Mouse (Mus musculus) midbrain, postnatal 0 days (tissue): Measurements from ENCODE around the gene 1700022I11Rik. TPM values are rescaled to one million over a fixed set of nuclear protein-coding genes. Genes with fewer than 3 reads are reported as not detected.

Source experiments
- ATAC-seq: fragments of 200-750 bp; cut with Nextera tagmentation; 2 replicates; pipeline ENCODE4 v1.8.0; 2017; ENCODE audit warnings: moderate number of reproducible peaks, mild to moderate bottlenecking, moderate TSS enrichment, moderate library complexity; ENCODE audit not compliant: low FRiP score
- DNase-seq: peaks from one replicate; pipeline ENCODE4 v3.0.0-alpha.2; 2015; ENCODE audit warnings: low spot score
- H3K27ac ChIP-seq: fragments of 300-500 bp; sonication (generic); 2 replicates; pipeline ENCODE4 v1.5.1; 2014; ENCODE audit warnings: low read depth, mild to moderate bottlenecking, low read length, mixed read lengths
- H3K27me3 ChIP-seq: fragments of 300-500 bp; sonication (generic); 2 replicates; pipeline ENCODE4 v1.6.1; 2014; ENCODE audit warnings: low read length, control low read depth, mixed read lengths; ENCODE audit not compliant: insufficient read depth
- H3K36me3 ChIP-seq: fragments of 300-500 bp; sonication (generic); 2 replicates; pipeline ENCODE4 v1.6.1; 2014; ENCODE audit warnings: low read length, control low read depth, mixed read lengths; ENCODE audit not compliant: insufficient read depth
- H3K4me1 ChIP-seq: fragments of 300-500 bp; sonication (generic); 2 replicates; pipeline ENCODE4 v1.6.1; 2014; ENCODE audit warnings: mild to moderate bottlenecking, control low read depth, antibody characterized with exemption, low read length, mixed read lengths; ENCODE audit not compliant: insufficient read depth
- H3K4me2 ChIP-seq: fragments of 300-500 bp; sonication (generic); 2 replicates; pipeline ENCODE4 v1.6.1; 2014; ENCODE audit warnings: low read depth, mild to moderate bottlenecking, low read length, mixed read lengths; ENCODE audit not compliant: poor library complexity, severe bottlenecking
- H3K4me3 ChIP-seq: fragments of 300-500 bp; sonication (generic); 2 replicates; pipeline ENCODE4 v1.5.1; 2014; ENCODE audit warnings: low read depth, mild to moderate bottlenecking, low read length, moderate library complexity
- H3K9ac ChIP-seq: fragments of 300-500 bp; sonication (generic); replicated peaks from 2 replicates; pipeline ENCODE4 v1.6.1; 2014; ENCODE audit warnings: mild to moderate bottlenecking, low read length, moderate library complexity, mixed read lengths; ENCODE audit not compliant: poor library complexity, severe bottlenecking
- H3K9me3 ChIP-seq: fragments of 300-500 bp; sonication (generic); 2 replicates; pipeline ENCODE4 v1.6.1; 2016; ENCODE audit warnings: low read length, control low read depth
- CTCF ChIP-seq: IDR thresholded peaks from 2 replicates; pipeline ENCODE4 v1.5.1; 2016; ENCODE audit warnings: antibody characterized with exemption, mild to moderate bottlenecking
- WGBS: fragments of 180-500 bp; shearing (Covaris S2); extraction: QIAGEN DNeasy Blood & Tissue Kit; methylation state at CpG from one replicate; pipeline ENCODE4 v1.1.7; 2014; 5-methylcytosine and 5-hydroxymethylcytosine counted together
- polyA plus RNA-seq: library from polyadenylated mRNA; unstranded; fragments of >200 nt; fragmentation: Nextera tagmentation; extraction: Ambion mirVana; gene quantifications from 2 replicates; pipeline ENCODE4 v1.2.1, GENCODE M21; 2015
- total RNA-seq: library from RNA; depleted of rRNA; stranded (reverse); fragments of >200 nt; gene quantifications from 2 replicates; pipeline ENCODE4 v1.2.3, GENCODE M21; 2014

Gene 1700022I11Rik
- total and polyA plus RNA-seq, 2 experiments from 2014 or later: 0.19 TPM; not detected in 1

- Histone ChIP-seq H3K27ac (peak overlapping the region; percentile 97), H3K9me3 (no peaks in the 10 kb centered on the region), H3K4me3 (peak overlapping the region; percentile 22), H3K4me2 (peak overlapping the region; percentile 86), H3K9ac (peak overlapping the region; percentile 100), H3K4me1 (peaks cover 33% of the 10 kb centered on the region), H3K36me3 (peaks cover 27% of the 10 kb centered on the region), H3K27me3 (no peaks in the 10 kb centered on the region)
- 5% methylated on average over 9 of the region's 10 CpGs for WGBS
- no peak for TF ChIP-seq CTCF
- DNase-seq: peak; percentile 72
- no peak for ATAC-seq
Measured at GRCm38 (mm10) chr4:42953435-42954094, 15.8 kb upstream of the 1700022I11Rik start.

GRCm38 (mm10) chr4:42954297-42954696 lies 15.1 kb upstream of the 1700022I11Rik start:
- H3K4me1 ChIP-seq: peaks cover 27% of the 10 kb centered on the region
- H3K4me2 ChIP-seq: peak overlapping the region; percentile 86
- H3K4me3 ChIP-seq: no peak overlapping the region

DNA sequence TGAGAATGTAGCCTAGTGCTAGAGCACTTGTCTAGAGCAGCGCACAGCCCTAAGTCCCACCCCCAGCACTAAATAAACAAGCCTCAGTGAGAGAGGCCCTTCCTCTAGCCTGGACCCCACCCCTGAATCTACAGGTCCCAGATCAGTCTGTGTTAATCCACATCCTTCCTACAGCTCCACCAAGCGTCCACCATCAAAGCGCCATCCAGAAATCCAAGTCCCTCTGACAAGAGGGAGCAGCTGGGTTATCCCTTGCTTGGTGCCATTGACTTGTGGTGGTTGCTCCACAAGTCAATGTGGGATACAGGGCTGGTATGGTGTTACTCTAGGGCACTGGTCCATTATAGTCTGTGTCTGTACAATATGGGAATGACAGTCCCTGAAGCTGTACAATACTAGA lies 14.2 kb upstream of the 1700022I11Rik start:
- Histone ChIP-seq H3K9me3 (no peaks in the 10 kb centered on the region), H3K27ac (no peak overlapping the region), H3K4me3 (no peak overlapping the region), H3K4me1 (peaks cover 27% of the 10 kb centered on the region), H3K4me2 (no peak overlapping the region), H3K9ac (no peak overlapping the region), H3K36me3 (peaks cover 31% of the 10 kb centered on the region), H3K27me3 (no peaks in the 10 kb centered on the region)
- no peak for ATAC-seq
- WGBS: 91% methylated on average over 3 of the region's 3 CpGs
- no peak for DNase-seq
- 0 out of 2 replicates have a peak, but pooled peaks have one; percentile 6 for TF ChIP-seq CTCF

More at GRCm38 (mm10) chr4:42954297-42954696, 15.1 kb upstream of the 1700022I11Rik start:
- peak; percentile 86 for DNase-seq
- no peaks in the 10 kb centered on the region for H3K9me3 ChIP-seq
- H3K27ac ChIP-seq: peak overlapping the region; percentile 97; the same call in 1 of the 2 replicates
- 3% methylated on average over 10 of the region's 10 CpGs for WGBS
- peaks cover 31% of the 10 kb centered on the region for H3K36me3 ChIP-seq
- peak overlapping the region; percentile 100; the same call in 1 of the 2 replicates for H3K9ac ChIP-seq
- peak; percentile 95 for TF ChIP-seq CTCF
- ATAC-seq: no peak
- H3K27me3 ChIP-seq: no peaks in the 10 kb centered on the region

DNA sequence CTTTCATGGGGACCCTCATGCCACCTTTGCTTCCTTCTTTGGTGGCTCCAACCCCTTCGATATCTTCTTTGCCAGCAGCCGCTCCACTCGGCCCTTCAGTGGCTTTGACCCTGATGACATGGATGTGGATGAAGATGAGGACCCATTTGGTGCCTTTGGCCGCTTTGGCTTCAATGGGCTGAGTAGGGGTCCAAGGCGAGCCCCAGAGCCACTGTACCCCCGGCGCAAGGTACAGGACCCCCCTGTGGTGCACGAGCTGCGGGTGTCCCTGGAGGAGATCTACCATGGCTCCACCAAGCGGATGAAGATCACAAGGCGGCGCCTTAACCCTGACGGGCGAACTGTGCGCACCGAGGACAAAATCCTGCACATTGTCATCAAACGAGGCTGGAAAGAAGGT lies 12.8 kb upstream of the 1700022I11Rik start:
- H3K4me3 ChIP-seq: no peak overlapping the region
- WGBS: 95% methylated on average over 17 of the region's 17 CpGs
- peaks cover 23% of the 10 kb centered on the region for H3K4me1 ChIP-seq
- no peak for TF ChIP-seq CTCF
- DNase-seq: no peak
- H3K4me2 ChIP-seq: no peak overlapping the region
- ATAC-seq: no peak
- no peak overlapping the region for H3K27ac ChIP-seq
- H3K9ac ChIP-seq: no peak overlapping the region
- H3K9me3 ChIP-seq: no peaks in the 10 kb centered on the region
- peaks cover 31% of the 10 kb centered on the region for H3K36me3 ChIP-seq
- no peaks in the 10 kb centered on the region for H3K27me3 ChIP-seq

- DNase-seq: no peak
- 61% methylated on average over 11 of the region's 11 CpGs for whole genome bisulfite sequencing
- H3K36me3 ChIP-seq: peaks cover 31% of the 10 kb centered on the region
- no peak overlapping the region for H3K4me3 ChIP-seq
- ATAC-seq: no peak
- no peak overlapping the region for H3K9ac ChIP-seq
- peaks cover 19% of the 10 kb centered on the region for H3K4me1 ChIP-seq
- no peak overlapping the region for H3K4me2 ChIP-seq
- H3K9me3 ChIP-seq: no peaks in the 10 kb centered on the region
- no peaks in the 10 kb centered on the region for H3K27me3 ChIP-seq
- H3K27ac ChIP-seq: no peak overlapping the region
- no peak for TF ChIP-seq CTCF
Measured at GRCm38 (mm10) chr4:42957306-42957705, 12.1 kb upstream of the 1700022I11Rik start.

DNA sequence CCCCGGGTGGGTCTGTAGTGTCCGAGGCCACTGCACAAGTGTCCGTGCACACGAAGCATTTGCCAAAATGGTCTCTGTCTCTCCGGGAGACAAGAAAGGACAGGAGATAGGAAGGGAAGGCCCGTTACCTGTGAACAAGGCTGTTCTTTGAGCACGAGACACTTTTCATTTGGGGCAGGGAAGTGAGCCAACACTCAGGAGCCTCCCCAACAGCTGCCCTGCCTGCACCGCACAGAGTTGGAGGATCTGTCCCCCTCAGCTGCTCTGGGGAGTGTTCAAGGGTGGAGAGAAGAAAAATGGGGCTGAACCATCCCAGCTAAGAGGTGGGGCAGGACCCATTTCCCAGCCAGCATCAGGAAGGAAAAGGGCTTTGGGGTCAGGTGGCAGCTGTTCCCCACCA lies 11.4 kb upstream of the 1700022I11Rik start:
- H3K4me3 ChIP-seq: no peak overlapping the region
- peaks cover 13% of the 10 kb centered on the region for H3K4me1 ChIP-seq
- H3K27ac ChIP-seq: no peak overlapping the region
- WGBS: 93% methylated on average over 8 of the region's 8 CpGs
- DNase-seq (no peak), ATAC-seq (no peak)
- H3K36me3 ChIP-seq: peaks cover 31% of the 10 kb centered on the region
- H3K27me3 ChIP-seq: no peaks in the 10 kb centered on the region
- no peak for TF ChIP-seq CTCF
- no peak overlapping the region for H3K4me2 ChIP-seq
- H3K9ac ChIP-seq: no peak overlapping the region
- H3K9me3 ChIP-seq: no peaks in the 10 kb centered on the region
